Mouse (Mus musculus) lung, embryonic 14.5 days (tissue): ENCODE results near the gene Tmem132b. TPM values are rescaled to one million over a fixed set of nuclear protein-coding genes. Genes with fewer than 3 reads are reported as not detected.

Experiments used
- ATAC-seq: fragments of 200-750 bp; cut with Nextera tagmentation; 2 replicates; pipeline ENCODE4 v1.8.0; 2017; ENCODE audit warnings: mild to moderate bottlenecking, moderate TSS enrichment, moderate library complexity; ENCODE audit not compliant: insufficient read depth
- DNase-seq: peaks from one replicate; pipeline ENCODE4 v3.0.0-alpha.2; 2015
- H3K27ac ChIP-seq: fragments of 300-500 bp; sonication (generic); 2 replicates; pipeline ENCODE4 v1.5.1; 2014; ENCODE audit warnings: low read depth, mild to moderate bottlenecking, moderate library complexity
- H3K27me3 ChIP-seq: fragments of 300-500 bp; sonication (generic); 2 replicates; pipeline ENCODE4 v1.6.1; 2014; ENCODE audit warnings: low read length, control low read depth; ENCODE audit not compliant: insufficient read depth
- H3K36me3 ChIP-seq: fragments of 300-500 bp; sonication (generic); 2 replicates; pipeline ENCODE4 v1.6.1; 2014; ENCODE audit warnings: control low read depth; ENCODE audit not compliant: insufficient read depth
- H3K4me1 ChIP-seq: fragments of 300-500 bp; sonication (generic); 2 replicates; pipeline ENCODE4 v1.6.1; 2014; ENCODE audit warnings: antibody characterized with exemption, control low read depth; ENCODE audit not compliant: insufficient read depth
- H3K4me2 ChIP-seq: fragments of 300-500 bp; sonication (generic); 2 replicates; pipeline ENCODE4 v1.6.1; 2014; ENCODE audit warnings: mild to moderate bottlenecking
- H3K4me3 ChIP-seq: fragments of 300-500 bp; sonication (generic); 2 replicates; pipeline ENCODE4 v1.5.1; 2014; ENCODE audit warnings: low read depth, low read length
- H3K9ac ChIP-seq: fragments of 300-500 bp; sonication (generic); 2 replicates; pipeline ENCODE4 v1.6.1; 2014
- H3K9me3 ChIP-seq: fragments of 300-500 bp; sonication (generic); 2 replicates; pipeline ENCODE4 v1.6.1; 2016; ENCODE audit warnings: low read depth, low read length, control low read depth
- CTCF ChIP-seq: IDR thresholded peaks from 2 replicates; pipeline ENCODE4 v1.5.1; 2016; ENCODE audit warnings: antibody characterized with exemption, low read depth
- WGBS: fragments of 180-500 bp; shearing (Covaris S2); extraction: QIAGEN DNeasy Blood & Tissue Kit; methylation state at CpG from one replicate; pipeline ENCODE4 v1.1.7; 2014; 5-methylcytosine and 5-hydroxymethylcytosine counted together
- polyA plus RNA-seq: library from polyadenylated mRNA; unstranded; fragments of >200 nt; fragmentation: Nextera tagmentation; extraction: Ambion mirVana; gene quantifications from 2 replicates; pipeline ENCODE4 v1.2.1, GENCODE M21; 2014

The Tmem132b gene
- polyA plus RNA-seq, 1 experiment from 2014 or later = not detected

- H3K27me3 ChIP-seq = no peaks in the 10 kb centered on the region
- H3K27ac ChIP-seq = no peak overlapping the region
- TF ChIP-seq CTCF = no peak
- H3K9ac ChIP-seq = no peak overlapping the region
- no peaks in the 10 kb centered on the region for H3K4me1 ChIP-seq
- WGBS = 87% methylated on average over 6 of the region's 6 CpGs
- H3K4me2 ChIP-seq = no peak overlapping the region
- ATAC-seq = no peak
- peaks cover 31% of the 10 kb centered on the region; the same call in 1 of the 2 replicates for H3K36me3 ChIP-seq
- H3K9me3 ChIP-seq = no peaks in the 10 kb centered on the region
- H3K4me3 ChIP-seq = no peak overlapping the region
- DNase-seq = no peak
Observed at GRCm38 (mm10) chr5:125501505-125501904, 30.1 kb upstream of the Tmem132b start.

GRCm38 (mm10) chr5:125502186-125502585, 29.4 kb upstream of the Tmem132b start:
- H3K36me3 ChIP-seq = peaks cover 34% of the 10 kb centered on the region; the same call in 1 of the 2 replicates
- ATAC-seq (no peak), DNase-seq (no peak)
- H3K9me3 ChIP-seq = no peaks in the 10 kb centered on the region
- 63% methylated on average over 3 of the region's 3 CpGs for WGBS
- no peak overlapping the region for H3K9ac ChIP-seq
- no peak overlapping the region for H3K4me2 ChIP-seq
- no peaks in the 10 kb centered on the region for H3K27me3 ChIP-seq
- H3K4me3 ChIP-seq = no peak overlapping the region
- no peak overlapping the region for H3K27ac ChIP-seq
- TF ChIP-seq CTCF = no peak
- no peaks in the 10 kb centered on the region for H3K4me1 ChIP-seq

GRCm38 (mm10) chr5:125503628-125504027, 27.9 kb upstream of the Tmem132b start:
- ATAC-seq (no peak), DNase-seq (no peak)
- Histone ChIP-seq H3K27me3 (no peaks in the 10 kb centered on the region), H3K4me2 (no peak overlapping the region), H3K9me3 (no peaks in the 10 kb centered on the region), H3K4me3 (no peak overlapping the region), H3K27ac (no peak overlapping the region), H3K9ac (no peak overlapping the region), H3K4me1 (no peaks in the 10 kb centered on the region), H3K36me3 (peaks cover 39% of the 10 kb centered on the region; the same call in 1 of the 2 replicates)
- 91% methylated on average over 6 of the region's 6 CpGs for WGBS
- no peak for TF ChIP-seq CTCF

- Histone ChIP-seq H3K9me3 (no peaks in the 10 kb centered on the region), H3K4me1 (no peaks in the 10 kb centered on the region), H3K4me2 (no peak overlapping the region), H3K36me3 (peaks cover 47% of the 10 kb centered on the region; the same call in 1 of the 2 replicates), H3K27me3 (no peaks in the 10 kb centered on the region), H3K4me3 (no peak overlapping the region), H3K9ac (no peak overlapping the region), H3K27ac (no peak overlapping the region)
- WGBS = 69% methylated on average over 11 of the region's 11 CpGs
- TF ChIP-seq CTCF = no peak
- DNase-seq (no peak), ATAC-seq (no peak)
Observed at GRCm38 (mm10) chr5:125504692-125505091, 26.9 kb upstream of the Tmem132b start.

GRCm38 (mm10) chr5:125505968-125506367, 25.6 kb upstream of the Tmem132b start:
- Histone ChIP-seq H3K9ac (no peak overlapping the region), H3K4me3 (no peak overlapping the region), H3K36me3 (peaks cover 53% of the 10 kb centered on the region; the same call in 1 of the 2 replicates), H3K27ac (no peak overlapping the region), H3K4me1 (no peaks in the 10 kb centered on the region), H3K27me3 (no peaks in the 10 kb centered on the region), H3K9me3 (no peaks in the 10 kb centered on the region), H3K4me2 (no peak overlapping the region)
- 77% methylated on average over 15 of the region's 15 CpGs for WGBS
- no peak for DNase-seq
- no peak for ATAC-seq
- no peak for TF ChIP-seq CTCF

GRCm38 (mm10) chr5:125507582-125507981, 24.0 kb upstream of the Tmem132b start:
- H3K4me1 ChIP-seq = no peaks in the 10 kb centered on the region
- H3K4me3 ChIP-seq = no peak overlapping the region
- 92% methylated on average over 9 of the region's 9 CpGs for WGBS
- no peaks in the 10 kb centered on the region for H3K27me3 ChIP-seq
- TF ChIP-seq CTCF = peak; percentile 27; the same call in 1 of the 2 replicates
- no peak overlapping the region for H3K4me2 ChIP-seq
- ATAC-seq = no peak
- DNase-seq = no peak
- no peak overlapping the region for H3K27ac ChIP-seq
- peaks cover 60% of the 10 kb centered on the region; the same call in 1 of the 2 replicates for H3K36me3 ChIP-seq
- H3K9me3 ChIP-seq = no peaks in the 10 kb centered on the region
- H3K9ac ChIP-seq = no peak overlapping the region

- no peaks in the 10 kb centered on the region for H3K27me3 ChIP-seq
- H3K9ac ChIP-seq = no peak overlapping the region
- no peak for DNase-seq
- no peaks in the 10 kb centered on the region for H3K9me3 ChIP-seq
- no peaks in the 10 kb centered on the region for H3K4me1 ChIP-seq
- 92% methylated on average over 10 of the region's 10 CpGs for WGBS
- no peak overlapping the region for H3K27ac ChIP-seq
- TF ChIP-seq CTCF = no peak
- ATAC-seq = no peak
- no peak overlapping the region for H3K4me3 ChIP-seq
- peaks cover 65% of the 10 kb centered on the region; the same call in 1 of the 2 replicates for H3K36me3 ChIP-seq
- H3K4me2 ChIP-seq = no peak overlapping the region
Observed at GRCm38 (mm10) chr5:125508006-125508405, 23.6 kb upstream of the Tmem132b start.
